Mouse (Mus musculus): ENCODE measurements around the gene Metrnl. TPM values are rescaled to one million over a fixed set of nuclear protein-coding genes. Genes with fewer than 3 reads are reported as not detected.

Metrnl gene
- polyA plus RNA-seq, 1 experiment = 3.0 TPM

DNA sequence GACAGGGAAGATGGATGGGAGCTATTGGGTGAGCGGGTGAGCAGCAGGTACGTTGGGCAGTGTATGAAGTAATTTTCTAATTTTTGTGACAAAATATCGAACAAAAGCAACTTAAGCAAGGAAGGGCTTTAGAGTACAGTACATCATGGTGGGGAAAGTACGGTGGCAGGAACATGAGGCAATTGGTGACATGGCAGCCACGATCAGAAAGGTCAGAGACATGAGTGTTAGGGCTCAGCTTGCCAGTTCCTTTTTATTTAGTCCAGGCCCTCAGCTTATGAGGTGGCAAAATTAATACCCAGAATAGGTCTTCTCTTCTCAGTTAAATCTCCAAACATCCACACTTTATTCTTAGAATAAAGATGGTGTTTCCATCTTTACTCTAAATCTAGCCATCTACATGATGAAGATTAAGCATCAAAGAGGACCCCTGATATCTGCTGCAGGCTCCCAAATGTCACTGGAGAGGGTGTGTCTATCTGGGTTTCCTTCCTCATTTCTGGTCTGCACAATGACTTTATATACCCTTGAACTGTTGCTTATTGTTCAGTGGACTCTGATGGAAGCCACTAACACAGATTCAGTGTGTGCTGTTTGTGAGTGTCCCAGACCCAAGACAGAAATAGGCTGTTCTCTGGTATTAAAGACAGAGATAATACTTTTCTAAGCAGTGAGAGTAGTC, 46.8 kb downstream of the Metrnl start:
- H3K4me3 ChIP-seq (ENCODE audit: control insufficient read depth, low read depth, low read length) = no peak overlapping the region
- TF ChIP-seq CTCF (IDR thresholded peaks at IDR 0.05; ENCODE audit: control insufficient read depth, insufficient read depth, insufficient replicate concordance, low read depth, low read length) = no peak
- TF ChIP-seq POLR2A (IDR thresholded peaks at IDR 0.05; ENCODE audit: control insufficient read depth, low read depth, low read length) = no peak
- no peak overlapping the region for H3K27ac ChIP-seq (ENCODE audit: control insufficient read depth, insufficient read depth, low read depth, low read length)
- no peaks in the 10 kb centered on the region for H3K36me3 ChIP-seq (ENCODE audit: control insufficient read depth, insufficient read depth, low read length)
- H3K4me1 ChIP-seq (ENCODE audit: control insufficient read depth, insufficient read depth, low read length) = no peaks in the 10 kb centered on the region
- no peaks in the 10 kb centered on the region for H3K27me3 ChIP-seq (ENCODE audit: control insufficient read depth, insufficient read depth, low read length)

Other genes starting within 250 kb of the Metrnl start
- 22.4 and 23.4 TPM in 2 replicates for gene Tbcd, start 249.6 kb upstream of the Metrnl start, polyA plus RNA-seq (2012; rRNA removed)
- gene Zfp750, start 182.2 kb upstream of the Metrnl start, polyA plus RNA-seq (2012; rRNA removed) = 0.23 and 0.65 TPM in 2 replicates
- 7.6 and 9.1 TPM in 2 replicates for gene B3gntl1, start 28.4 kb upstream of the Metrnl start, polyA plus RNA-seq (2012; rRNA removed)
- 77.0 and 110 TPM in 2 replicates for gene Ptchd3, start 128.7 kb downstream of the Metrnl start, polyA plus RNA-seq (2012; rRNA removed)